Mouse (Mus musculus) cerebellum, adult 8-10 months (tissue): ENCODE data around the gene Cdc123.
A peak's percentile ranks its signal among the peaks of the same experiment; 100 is the strongest.

ENCODE experiments used
- DNase-seq: peaks from one replicate; pipeline ENCODE4 v3.0.0; 2022

The Cdc123 gene

GRCm38 (mm10) chr2:5844873-5845631, at the start of gene Cdc123, which contains the start of gene Nudt5:
Cdc123 (minus strand) TSS chr2:5845164.
Nudt5 (plus strand) TSS chr2:5845019.
- DNase-seq: peak; percentile 88

DNA sequence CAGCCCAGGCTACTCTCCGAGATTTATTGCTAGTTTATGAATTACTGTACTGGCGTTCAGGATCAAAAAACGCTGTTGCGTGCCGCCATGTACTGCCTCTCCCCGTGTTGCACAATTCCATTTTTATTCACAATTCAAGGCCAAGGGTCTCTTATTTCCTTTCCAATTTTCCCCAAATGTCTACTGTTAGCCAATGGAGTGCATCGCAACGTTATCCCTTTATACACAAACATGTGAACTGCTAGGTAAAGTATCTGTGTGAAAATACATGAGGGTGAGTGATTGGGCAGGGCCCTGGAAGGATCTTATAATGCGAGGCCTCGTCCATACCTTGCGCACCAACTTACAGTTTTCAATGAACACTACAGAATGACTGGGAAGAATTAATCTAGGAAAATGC, 49.3 kb upstream of the Cdc123 start:
- peak; percentile 18 for DNase-seq

GRCm38 (mm10) chr2:5889412-5889811, 44.4 kb upstream of the Cdc123 start:
- DNase-seq: no peak

- DNase-seq: no peak
Measured at GRCm38 (mm10) chr2:5888865-5889264, 43.9 kb upstream of the Cdc123 start.

GRCm38 (mm10) chr2:5877446-5877845, 32.5 kb upstream of the Cdc123 start:
- DNase-seq: no peak

DNA sequence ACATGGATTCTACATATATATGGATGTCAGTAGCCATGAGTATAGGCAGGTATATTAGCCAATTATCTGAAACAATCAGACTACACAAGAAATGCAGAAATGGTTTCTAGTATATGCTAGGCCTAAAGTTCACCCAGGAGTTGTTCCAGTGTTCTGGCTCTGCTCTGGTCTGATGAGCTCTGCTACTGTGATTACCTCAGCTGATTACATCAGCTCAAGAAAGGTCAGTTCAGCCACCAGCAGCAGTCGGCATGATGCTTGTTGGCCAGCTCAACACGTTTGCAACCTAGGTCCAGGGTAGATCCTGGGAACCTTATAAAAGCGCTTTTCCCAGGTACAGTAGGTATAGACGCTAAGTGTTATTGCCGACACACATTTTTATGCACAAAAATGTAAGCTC, 24.8 kb upstream of the Cdc123 start:
- DNase-seq: no peak

DNA sequence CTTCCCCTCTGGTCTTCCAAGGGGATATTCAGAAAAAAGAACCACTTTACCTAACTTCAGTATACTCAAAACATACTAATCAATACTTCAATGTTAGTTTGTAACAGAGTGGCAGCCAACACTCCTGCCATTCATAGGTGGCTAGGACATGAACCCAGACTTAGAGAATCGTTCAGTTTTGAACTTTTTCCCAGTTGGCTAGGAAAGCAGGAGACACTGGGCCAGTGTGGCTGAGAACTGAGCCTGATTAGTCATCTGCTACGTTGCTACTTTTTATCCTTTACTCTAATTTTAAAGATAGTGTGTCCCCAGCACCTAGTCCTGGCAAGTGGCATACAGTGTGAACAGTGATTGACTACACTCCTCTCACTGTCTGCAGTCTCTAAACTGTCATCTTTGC, 22.7 kb upstream of the Cdc123 start:
- no peak for DNase-seq

DNA sequence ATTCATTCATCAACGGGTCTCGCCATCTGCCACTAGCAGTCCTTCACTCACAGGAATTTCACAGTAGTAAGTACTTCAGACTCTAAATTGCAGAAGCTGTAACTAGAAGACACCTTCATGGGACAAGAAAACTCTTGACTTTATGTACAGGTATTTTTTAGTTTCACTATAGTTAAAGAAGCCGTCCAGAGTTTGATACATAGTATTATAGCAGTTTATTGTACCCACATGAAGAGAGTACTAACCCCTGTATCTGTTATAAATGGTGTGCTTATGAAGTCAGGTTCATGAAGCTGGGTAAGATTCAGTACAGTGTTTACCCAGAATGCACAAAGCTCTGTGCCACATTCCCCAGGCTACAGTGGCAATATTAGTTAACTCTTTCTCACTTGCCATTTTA, 17.9 kb upstream of the Cdc123 start, which contains the start of gene Gm13199:
Gm13199 (minus strand) TSS at position 101 of the 400 bp plus-strand sequence.
- no peak for DNase-seq

DNA sequence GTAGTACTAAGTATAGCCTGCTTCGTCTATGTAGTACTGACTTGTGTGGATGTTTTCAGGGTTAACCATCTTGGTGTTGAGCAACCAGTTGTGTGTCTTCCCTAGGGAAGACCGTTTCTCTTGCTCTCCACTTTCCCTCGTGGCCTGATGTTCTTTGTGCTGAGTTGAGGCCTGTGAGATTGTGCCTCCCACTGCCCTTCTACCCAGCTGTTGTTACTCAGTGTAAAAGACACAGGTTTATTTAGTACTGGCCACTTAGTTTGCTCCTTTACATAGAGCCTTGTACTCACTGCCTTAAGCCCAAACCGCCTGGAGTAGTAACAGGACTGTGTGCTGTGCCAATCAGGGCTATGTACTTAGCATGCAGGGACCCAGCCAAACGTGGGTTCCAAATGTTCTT, 6.9 kb upstream of the Cdc123 start:
- DNase-seq: no peak

GRCm38 (mm10) chr2:5851116-5851515, 6.2 kb upstream of the Cdc123 start:
- DNase-seq: no peak

DNA sequence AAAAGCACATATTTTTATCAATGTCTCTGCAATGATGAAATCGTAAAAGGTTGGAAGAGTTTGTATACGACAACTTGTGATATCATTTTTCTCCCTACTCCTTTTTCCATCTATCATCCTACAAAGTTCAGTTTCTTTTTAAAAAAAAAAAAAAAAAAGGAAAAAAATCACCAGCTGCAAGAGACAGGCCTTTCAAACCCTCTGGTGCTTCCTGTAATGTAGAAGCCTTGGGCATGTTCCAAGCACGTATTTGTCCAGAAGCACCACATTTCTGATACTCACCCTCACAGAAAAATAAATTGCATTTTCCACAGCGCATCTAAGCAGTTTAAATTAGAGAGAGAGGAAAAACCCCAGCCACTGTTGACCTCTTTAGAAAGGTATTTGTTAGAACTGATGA, 862 bp upstream of the Cdc123 start:
- no peak for DNase-seq

DNA sequence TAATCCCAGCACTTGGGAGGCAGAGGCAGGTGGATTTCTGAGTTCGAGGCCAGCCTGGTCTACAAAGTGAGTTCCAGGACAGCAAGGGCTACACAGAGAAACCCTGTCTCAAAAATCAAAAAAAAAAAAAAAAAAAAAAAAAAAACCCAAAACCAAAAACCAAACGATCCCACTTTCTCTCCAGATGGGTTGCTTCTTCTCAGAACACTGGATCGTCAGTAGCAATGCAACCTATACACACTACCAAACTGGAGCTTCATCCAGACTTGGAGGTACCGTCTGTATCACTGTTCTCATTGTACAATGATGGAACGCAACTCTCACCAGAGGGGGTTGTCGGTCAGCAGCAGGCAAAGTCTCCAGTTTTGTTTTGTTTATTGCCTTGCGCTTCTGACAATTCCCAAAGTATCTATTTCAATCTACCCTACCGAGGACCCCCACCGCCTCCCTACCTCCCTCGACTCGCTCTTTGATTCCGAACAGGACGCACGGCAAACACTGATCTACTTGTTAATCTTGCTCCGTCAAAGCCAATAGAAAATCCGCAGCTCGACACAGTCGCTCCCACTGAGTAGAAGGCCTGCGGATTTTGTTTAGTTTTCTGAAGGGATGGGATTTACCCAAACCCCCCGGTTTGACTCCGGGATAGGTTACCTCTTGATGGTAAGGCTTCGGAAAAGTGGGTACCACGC, 637 bp downstream of the Cdc123 start:
- DNase-seq: no peak

DNA sequence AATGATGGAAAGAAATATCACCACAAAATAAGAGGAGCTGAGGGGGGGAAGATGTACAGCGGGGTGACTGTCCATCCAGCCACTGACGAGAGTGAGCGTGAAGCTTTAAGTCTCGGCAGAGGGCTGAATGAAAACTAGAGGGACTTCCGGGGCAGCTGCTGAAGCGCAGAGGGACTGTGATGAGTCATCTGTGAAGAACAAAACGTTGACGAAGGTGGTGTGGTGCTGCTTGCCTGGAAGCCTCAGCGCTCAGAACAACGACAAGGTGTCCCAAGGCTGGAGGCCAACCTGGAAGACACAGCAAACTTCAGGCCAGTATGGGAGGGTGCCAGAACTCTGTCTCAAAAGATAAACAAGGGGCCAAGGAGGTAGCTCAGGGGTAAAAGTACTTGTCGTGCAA, 4.1 kb downstream of the Cdc123 start:
- DNase-seq: no peak

- no peak for DNase-seq
Measured at GRCm38 (mm10) chr2:5825265-5825913, 19.6 kb downstream of the Cdc123 start.

DNA sequence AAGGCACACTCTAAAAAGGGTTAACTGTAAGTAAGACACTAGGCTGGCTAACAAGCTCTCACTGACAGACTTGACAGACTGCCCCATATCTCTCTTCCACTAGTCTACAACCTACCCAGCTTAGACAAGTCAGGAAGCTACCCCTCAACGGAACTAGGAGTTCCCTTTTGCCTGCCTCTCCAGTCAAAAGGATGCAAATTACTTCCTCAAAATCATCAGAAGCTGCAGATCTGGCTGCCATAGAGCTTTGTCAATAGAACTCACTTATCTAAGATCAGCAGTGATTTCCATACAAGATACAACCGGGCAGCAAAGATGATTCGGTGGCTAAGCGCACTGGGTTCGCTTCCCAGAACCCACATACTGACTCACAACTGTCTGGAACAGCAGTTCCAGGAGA, 20.3 kb downstream of the Cdc123 start:
- DNase-seq: no peak

DNA sequence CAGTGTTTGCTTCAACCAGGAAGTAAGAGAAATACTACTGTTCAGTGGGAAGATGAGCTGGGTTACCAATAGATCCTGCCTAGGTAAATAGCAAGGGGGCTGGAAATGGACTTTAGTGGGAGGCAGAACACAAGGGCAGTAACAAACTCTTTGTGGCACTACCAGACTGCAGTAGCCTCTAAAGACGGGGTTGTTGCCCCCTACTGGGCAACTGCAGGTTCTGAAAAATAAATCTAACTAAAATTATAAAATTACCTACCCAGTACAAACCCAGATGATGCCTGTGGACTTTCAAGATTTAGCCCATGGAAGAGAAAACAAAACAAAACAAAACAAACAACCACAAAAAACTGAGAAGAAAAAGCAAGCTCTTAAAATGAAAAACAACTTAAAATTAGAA, 20.8 kb downstream of the Cdc123 start:
- no peak for DNase-seq

DNA sequence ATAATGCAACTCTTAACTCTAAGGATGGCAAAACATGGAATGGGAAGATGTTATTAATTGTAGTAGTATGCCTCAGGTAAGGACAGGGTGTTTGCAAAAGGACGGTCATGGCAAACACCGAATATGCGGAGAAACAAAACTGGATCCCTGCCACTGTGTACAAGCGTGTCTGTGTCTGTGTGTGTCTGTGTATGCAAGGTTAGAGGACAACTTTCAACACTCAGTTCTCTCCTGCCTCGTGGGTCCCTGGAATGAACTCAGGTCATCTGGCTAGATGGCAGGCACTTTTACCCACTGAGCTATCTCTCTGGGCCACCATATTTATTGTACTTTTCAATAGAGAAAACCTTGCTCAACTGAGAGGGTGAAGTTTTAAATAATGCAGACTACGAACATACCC, 22.5 kb downstream of the Cdc123 start:
- no peak for DNase-seq

- no peak for DNase-seq
Measured at GRCm38 (mm10) chr2:5821264-5821663, 23.7 kb downstream of the Cdc123 start.

GRCm38 (mm10) chr2:5811235-5811782, 33.7 kb downstream of the Cdc123 start:
- DNase-seq: no peak

DNA sequence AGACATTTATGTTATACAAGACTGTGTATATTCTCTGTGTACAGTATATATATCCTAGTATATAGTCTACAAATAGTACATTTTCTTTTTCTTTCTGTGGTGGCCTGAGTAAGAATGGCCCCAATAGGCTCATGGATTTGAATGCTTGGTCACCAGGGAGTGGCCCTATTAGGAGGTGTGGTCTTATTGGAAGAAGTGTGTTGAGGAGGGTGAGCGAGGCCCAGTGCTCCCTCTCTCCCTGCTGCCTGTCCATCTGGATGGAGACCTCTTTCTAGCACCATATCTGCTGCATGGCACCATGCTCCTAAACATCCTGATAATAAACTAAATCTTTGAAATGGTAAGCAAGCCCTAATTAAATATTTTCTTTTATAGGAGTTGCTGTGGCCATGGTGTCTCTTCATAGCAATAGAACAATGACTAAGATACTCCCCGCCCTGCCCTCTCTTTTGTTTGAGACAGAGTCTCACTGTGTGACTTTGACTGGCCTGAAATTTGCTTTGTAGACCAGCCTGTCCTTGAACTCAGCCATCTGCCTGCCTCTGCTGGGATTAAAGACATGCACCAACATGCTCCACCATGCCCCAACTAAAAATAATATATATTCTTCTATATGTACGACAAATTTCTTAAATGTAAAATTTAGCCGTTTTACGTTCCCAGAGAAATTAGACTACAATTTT, 34.8 kb downstream of the Cdc123 start:
- no peak for DNase-seq

GRCm38 (mm10) chr2:5806201-5806600, 38.8 kb downstream of the Cdc123 start:
- DNase-seq: peak; percentile 7

DNA sequence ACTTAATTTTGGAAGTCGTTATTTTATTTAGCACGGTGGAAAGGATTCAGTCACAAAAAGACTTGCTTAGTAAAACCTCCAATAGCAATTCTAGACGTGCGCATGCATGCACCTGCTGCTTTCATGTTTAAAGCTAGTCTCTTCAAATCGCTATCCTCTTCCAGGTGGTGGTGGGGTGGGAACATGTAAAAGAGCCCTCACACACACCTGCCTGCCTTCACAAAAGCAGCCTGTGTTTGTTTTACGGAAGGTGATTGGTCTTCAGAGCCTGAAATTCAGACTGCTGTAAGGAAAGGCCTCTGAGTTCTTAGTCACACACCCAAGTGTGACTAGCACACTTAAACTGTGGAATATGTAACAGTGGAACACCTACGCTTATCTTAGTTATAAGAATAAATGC, 39.7 kb downstream of the Cdc123 start:
- no peak for DNase-seq

DNA sequence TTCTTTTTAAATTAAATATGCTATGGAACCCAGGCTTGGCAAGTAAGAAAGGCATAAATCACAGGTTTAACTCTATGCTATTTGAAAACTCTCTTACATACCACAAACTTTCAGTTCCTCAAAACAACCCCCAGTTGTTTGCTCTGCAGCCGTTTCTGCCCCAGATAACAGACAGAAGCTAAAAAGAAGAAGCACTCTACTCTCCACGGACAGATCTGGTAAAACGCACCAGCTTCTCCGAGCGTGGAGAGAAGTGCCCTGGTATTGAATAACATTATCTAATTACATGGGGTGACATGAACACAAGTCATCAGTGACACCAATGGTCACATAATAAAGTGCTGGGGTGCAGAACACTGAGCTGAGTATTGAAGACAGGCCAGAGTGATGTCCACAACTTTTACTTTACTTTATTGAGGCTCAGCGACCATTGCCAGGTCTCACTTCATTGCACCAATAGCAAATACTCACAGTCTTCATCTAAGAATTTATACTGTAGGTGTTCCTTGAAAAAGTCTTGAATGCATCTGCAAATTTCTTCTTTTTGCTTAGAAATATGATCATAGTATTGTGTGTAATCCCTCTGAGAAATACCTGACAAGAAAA, 40.4 kb downstream of the Cdc123 start:
- no peak for DNase-seq
